Mouse (Mus musculus) ES-Bruce4 (cell line): ENCODE data around the gene C130050O18Rik. TPM values are rescaled to one million over a fixed set of nuclear protein-coding genes. Genes with fewer than 3 reads are reported as not detected.

Experiments used
- H3K27ac ChIP-seq: 2 replicates; pipeline ENCODE4 v1.5.1; 2012; ENCODE audit warnings: low read length, inconsistent platforms; ENCODE audit not compliant: insufficient read depth
- H3K27me3 ChIP-seq: 2 replicates; pipeline ENCODE4 v1.6.1; 2012; ENCODE audit warnings: mild to moderate bottlenecking, low read length, inconsistent platforms; ENCODE audit not compliant: control insufficient read depth, poor library complexity, insufficient read depth, severe bottlenecking
- H3K36me3 ChIP-seq: 2 replicates; pipeline ENCODE4 v1.6.1; 2012; ENCODE audit warnings: inconsistent platforms, mild to moderate bottlenecking, low read length, moderate library complexity; ENCODE audit not compliant: control insufficient read depth, poor library complexity, insufficient read depth, severe bottlenecking
- H3K4me1 ChIP-seq: one replicate; pipeline ENCODE4 v1.8.1; 2011; ENCODE audit warnings: low read length; ENCODE audit not compliant: control insufficient read depth, insufficient read depth
- H3K4me3 ChIP-seq: 2 replicates; pipeline ENCODE4 v1.5.1; 2011; ENCODE audit warnings: low read depth, mild to moderate bottlenecking, low read length
- H3K9ac ChIP-seq: 2 replicates; pipeline ENCODE4 v1.6.1; 2012; ENCODE audit warnings: low read depth, mild to moderate bottlenecking, inconsistent platforms; ENCODE audit not compliant: poor library complexity, severe bottlenecking
- H3K9me3 ChIP-seq: replicated peaks from 2 replicates; pipeline ENCODE4 v1.6.1; 2012; ENCODE audit warnings: mild to moderate bottlenecking, low read length, inconsistent platforms; ENCODE audit not compliant: control insufficient read depth, poor library complexity, insufficient read depth, severe bottlenecking
- CTCF ChIP-seq: IDR thresholded peaks from one replicate; pipeline ENCODE4 v1.8.1; 2011; ENCODE audit warnings: low read depth, low read length
- EP300 ChIP-seq: IDR thresholded peaks from 2 replicates; pipeline ENCODE4 v1.6.1; 2011; ENCODE audit warnings: low read depth, low read length; ENCODE audit not compliant: insufficient read depth
- POLR2A ChIP-seq: IDR thresholded peaks from one replicate; pipeline ENCODE4 v1.8.1; 2011; ENCODE audit warnings: low read length; ENCODE audit not compliant: insufficient read depth
- polyA plus RNA-seq: library from polyadenylated mRNA; stranded (reverse); fragments of >200 nt; gene quantifications from 2 replicates; pipeline ENCODE4 v1.2.4, GENCODE M21; 2011; ENCODE audit warnings: low read depth; ENCODE audit not compliant: missing spikeins, insufficient read depth, insufficient read length

C130050O18Rik gene
- polyA plus RNA-seq, 1 experiment = not detected

- Histone ChIP-seq H3K27me3 (no peaks in the 10 kb centered on the region), H3K36me3 (no peaks in the 10 kb centered on the region), H3K27ac (no peak overlapping the region), H3K4me1 (peaks cover 7% of the 10 kb centered on the region), H3K9me3 (no peaks in the 10 kb centered on the region), H3K9ac (peak overlapping the region; percentile 43; the same call in 1 of the 2 replicates), H3K4me3 (no peak overlapping the region)
- TF ChIP-seq EP300 (no peak), CTCF (no peak), POLR2A (no peak)
Measured at GRCm38 (mm10) chr5:139371118-139371517, 34.0 kb upstream of the C130050O18Rik start.

- Histone ChIP-seq H3K27ac (no peak overlapping the region), H3K9ac (peak overlapping the region; percentile 43), H3K27me3 (no peaks in the 10 kb centered on the region), H3K4me1 (peaks cover 5% of the 10 kb centered on the region), H3K9me3 (no peaks in the 10 kb centered on the region), H3K4me3 (peak overlapping the region; percentile 49), H3K36me3 (no peaks in the 10 kb centered on the region)
- TF ChIP-seq POLR2A (no peak), CTCF (no peak), EP300 (peak; percentile 81)
Measured at GRCm38 (mm10) chr5:139371631-139372401, 33.3 kb upstream of the C130050O18Rik start.

GRCm38 (mm10) chr5:139373126-139373525 lies 32.0 kb upstream of the C130050O18Rik start:
- Histone ChIP-seq H3K27me3 (no peaks in the 10 kb centered on the region), H3K36me3 (no peaks in the 10 kb centered on the region), H3K27ac (no peak overlapping the region), H3K4me3 (no peak overlapping the region), H3K9ac (no peak overlapping the region), H3K4me1 (peaks cover 5% of the 10 kb centered on the region), H3K9me3 (no peaks in the 10 kb centered on the region)
- TF ChIP-seq EP300 (no peak), CTCF (no peak), POLR2A (no peak)

GRCm38 (mm10) chr5:139373889-139374444 lies 31.1 kb upstream of the C130050O18Rik start:
- H3K4me1 ChIP-seq = peaks cover 5% of the 10 kb centered on the region
- no peak overlapping the region for H3K4me3 ChIP-seq

GRCm38 (mm10) chr5:139374841-139375240 lies 30.2 kb upstream of the C130050O18Rik start:
- TF ChIP-seq CTCF (no peak), EP300 (no peak), POLR2A (no peak)
- no peaks in the 10 kb centered on the region for H3K27me3 ChIP-seq
- no peaks in the 10 kb centered on the region for H3K9me3 ChIP-seq
- no peak overlapping the region for H3K4me3 ChIP-seq
- no peak overlapping the region for H3K27ac ChIP-seq
- H3K4me1 ChIP-seq = peaks cover 5% of the 10 kb centered on the region
- no peaks in the 10 kb centered on the region for H3K36me3 ChIP-seq
- H3K9ac ChIP-seq = no peak overlapping the region

More at GRCm38 (mm10) chr5:139373889-139374444, 31.1 kb upstream of the C130050O18Rik start:
- Histone ChIP-seq H3K9ac (no peak overlapping the region), H3K27me3 (no peaks in the 10 kb centered on the region), H3K36me3 (no peaks in the 10 kb centered on the region), H3K9me3 (no peaks in the 10 kb centered on the region), H3K27ac (no peak overlapping the region)
- no peak for TF ChIP-seq POLR2A
- TF ChIP-seq EP300 = no peak
- TF ChIP-seq CTCF = no peak
